Mouse (Mus musculus): Measurements from ENCODE around the gene Sipa1l1.

Sipa1l1 gene

DNA sequence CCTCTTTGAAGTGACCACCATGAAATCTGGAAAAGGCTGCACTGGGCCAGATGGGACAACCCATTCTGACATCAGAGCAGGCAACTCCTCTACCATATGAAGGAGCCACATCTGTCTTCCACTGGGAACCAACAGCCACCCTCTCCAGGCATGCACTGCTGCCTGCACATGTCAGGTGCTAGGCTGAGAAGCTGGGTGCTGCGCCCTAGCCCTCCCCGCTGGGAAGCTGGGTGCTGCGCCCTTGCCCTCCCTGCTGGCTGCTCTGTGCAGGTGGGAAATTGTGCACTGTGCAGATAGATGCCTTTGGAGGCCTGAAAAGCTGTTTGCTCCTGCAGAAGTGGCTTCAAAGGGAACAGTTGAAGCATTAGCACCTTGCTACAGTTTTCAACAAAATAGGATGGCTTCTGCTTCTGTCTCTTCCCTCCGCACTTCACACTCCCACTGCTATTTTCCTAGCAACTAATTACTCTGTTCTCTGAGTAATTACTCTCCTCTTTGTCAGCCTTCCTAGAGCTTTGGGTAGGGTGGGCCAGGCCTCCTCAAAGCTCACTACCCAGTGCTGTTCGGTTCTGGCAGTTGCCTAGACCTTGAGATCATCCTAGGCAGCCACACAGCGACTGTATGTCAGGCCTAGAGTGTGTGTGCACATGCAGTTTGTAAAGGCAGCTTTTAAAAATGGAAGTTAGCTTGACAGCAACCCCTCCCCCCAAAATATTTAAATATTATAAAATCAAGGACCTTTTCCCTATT is 231.0 kb downstream of the Sipa1l1 start:
- ChIA-PET CTCF (no interaction called here), POLR2A (interaction anchor here in 1 of 4 experiments (1.4 kb wide), 2 partner anchors 9 to 16 kb away, joined by 3 read pairs; no protein-coding TSS in a partner anchor)

DNA sequence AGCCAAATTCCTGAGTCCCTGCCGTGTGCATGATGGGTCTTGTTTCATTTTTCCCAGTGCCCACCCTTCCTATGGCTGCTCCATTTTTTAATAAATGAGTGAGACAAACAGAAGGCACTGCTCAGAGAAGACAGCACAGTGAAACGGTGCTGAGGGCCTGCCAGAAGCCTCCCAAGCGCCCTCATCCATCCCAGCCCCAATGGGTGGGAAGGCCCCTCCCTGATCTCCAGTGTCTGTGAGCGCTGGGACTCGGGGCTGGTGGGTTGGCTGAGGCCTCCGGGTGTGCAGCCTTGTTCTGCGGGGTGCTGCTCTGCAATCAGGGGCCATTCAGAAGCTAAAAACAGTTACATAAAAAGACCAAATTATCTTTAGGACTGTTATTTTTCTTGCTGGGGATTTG is 231.7 kb downstream of the Sipa1l1 start:
- ChIA-PET CTCF (no interaction called here), POLR2A (interaction anchor here in 1 of 4 experiments (1.4 kb wide), 2 partner anchors 8 to 17 kb away, joined by 3 read pairs; no protein-coding TSS in a partner anchor)

DNA sequence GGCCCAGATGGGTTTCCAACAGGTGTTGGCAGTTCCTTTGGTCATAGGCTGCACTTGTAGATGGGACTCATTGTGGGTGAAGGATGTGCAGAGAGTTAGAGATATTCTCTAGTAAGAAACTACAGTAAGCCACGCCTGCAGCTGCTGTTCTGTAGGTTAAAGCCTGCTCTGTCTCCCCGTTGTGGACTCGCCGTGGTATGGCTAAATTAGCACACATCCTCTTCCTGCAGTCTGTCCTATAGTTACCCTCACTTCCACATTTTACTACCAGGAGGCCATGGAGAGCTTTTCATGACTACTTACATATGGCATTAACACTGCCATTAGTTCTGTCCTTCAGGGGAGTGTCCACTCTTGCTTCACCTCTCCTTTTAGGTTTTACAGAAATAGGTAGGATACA is 232.3 kb downstream of the Sipa1l1 start:
- POLR2A ChIA-PET = interaction anchor here in 1 of 4 experiments (1.4 kb wide), 1 partner anchor 18 kb away, joined by 3 read pairs; no protein-coding TSS in a partner anchor
- CTCF ChIA-PET = no interaction called here

DNA sequence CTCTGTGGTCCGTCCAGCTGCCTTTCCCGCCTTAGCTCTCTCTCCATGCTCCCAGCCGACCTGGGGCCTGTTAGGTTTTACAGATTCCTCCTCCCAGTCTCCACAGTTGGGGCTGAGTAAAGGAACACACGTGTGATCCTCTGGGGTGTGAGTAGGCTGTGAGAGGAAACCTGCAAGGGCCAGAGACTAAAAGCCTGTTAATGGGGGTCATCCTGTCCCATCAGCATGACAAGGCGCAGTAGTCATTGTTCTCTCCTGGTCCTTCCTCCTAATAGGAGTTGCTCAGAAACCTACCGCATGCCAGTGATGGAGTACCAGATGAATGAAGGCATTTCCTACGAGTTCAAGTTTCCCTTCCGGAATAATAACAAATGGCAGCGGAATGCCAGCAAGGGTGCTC is 233.5 kb downstream of the Sipa1l1 start:
- ChIA-PET POLR2A (no interaction called here), CTCF (no interaction called here)

DNA sequence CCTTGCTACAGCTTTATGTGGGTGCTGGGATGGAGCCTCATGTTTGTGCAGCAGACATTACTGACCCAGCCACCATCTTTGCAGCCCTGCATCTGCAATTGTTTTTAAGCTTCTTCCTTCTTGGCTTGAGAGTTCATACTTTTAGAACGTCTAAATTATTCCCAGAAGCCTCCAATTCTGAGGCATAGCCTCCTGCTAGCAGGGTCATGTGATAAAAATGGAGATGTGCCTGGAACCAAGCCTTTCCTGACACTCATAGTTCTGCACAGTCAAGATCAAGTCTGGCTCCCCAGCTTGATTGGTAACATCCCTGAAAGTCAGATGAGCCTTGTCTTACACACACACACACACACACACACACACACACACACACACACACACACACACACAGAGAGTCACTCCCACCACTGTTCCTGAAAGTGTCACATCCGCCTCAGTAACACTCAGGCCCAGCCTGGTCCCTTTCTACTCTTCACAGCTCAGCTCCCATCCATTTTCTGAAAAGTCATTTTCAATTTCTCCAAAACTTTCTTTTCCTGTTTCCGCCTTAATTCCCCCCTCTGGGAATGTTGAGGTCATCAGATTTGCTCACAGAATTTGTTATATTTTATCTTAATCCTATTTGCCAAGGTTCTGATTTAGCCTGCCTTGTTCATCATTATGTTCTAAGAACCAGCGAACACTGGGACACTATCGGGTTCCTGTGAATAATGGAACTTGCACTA is 238.6 kb downstream of the Sipa1l1 start:
- POLR2A ChIA-PET = no interaction called here
- CTCF ChIA-PET = interaction anchor here in 1 of 4 experiments (0.6 kb wide), 1 partner anchor 1552 kb away, joined by 3 read pairs; no protein-coding TSS in a partner anchor

DNA sequence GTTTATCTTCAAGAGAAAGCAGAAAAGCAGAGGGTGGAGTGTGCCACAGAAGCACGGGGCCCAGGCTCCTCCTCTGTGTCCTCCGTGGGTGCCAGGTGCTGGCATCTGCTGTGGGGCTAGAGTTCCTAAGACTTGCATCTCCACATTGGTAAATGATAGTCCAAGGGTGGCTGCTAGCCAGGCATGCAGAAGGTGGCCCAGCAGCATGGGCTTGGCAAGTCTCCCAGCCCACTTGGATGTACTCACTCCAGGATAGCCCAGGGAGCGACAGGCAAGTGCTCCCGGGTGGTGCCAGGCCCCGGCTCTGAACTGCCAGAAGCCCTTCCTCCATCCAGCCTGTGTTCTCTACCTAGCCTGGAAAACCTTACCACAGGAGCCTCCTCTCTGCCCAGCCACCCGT is 239.4 kb downstream of the Sipa1l1 start:
- POLR2A ChIA-PET = no interaction called here
- CTCF ChIA-PET = no interaction called here

DNA sequence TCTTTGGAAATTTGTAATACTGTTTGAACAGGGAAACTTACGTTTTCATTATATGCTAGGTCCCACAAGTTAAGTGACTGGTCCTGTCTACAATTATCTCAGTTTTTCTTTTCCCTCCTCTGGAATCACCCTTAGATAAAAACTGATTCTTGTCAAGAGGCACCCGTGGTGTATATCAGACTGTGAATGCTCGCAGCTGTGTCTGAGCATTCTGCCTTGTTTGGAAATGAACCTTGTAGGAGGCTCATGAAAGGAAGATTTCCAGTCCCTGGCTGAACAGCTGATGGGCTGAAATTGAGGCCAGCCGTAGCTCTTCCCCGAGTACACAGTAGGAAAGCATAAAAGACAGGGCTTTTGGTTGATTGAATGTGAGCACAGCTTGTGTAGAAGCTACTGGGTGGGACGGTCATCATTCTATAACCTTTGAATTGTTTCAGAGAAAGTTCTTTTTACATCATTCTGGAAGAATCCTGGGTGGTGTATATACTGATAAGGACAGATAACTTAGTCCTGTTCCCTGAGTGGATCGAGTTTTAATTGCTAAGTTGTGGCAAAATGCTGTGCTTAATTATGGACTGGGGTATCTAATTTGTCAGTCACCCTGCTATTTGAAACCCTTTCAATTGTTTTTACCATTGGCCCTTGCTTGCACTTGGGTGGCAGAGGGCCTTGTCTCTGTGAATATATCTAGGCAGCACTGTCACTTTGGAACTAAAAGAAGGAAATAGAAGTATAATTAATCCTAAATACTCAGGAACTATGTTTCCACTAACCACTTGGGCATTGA is 240.8 kb downstream of the Sipa1l1 start:
- POLR2A ChIA-PET = interaction anchor here in 2 of 4 experiments (0.6 to 1.0 kb wide), 2 partner anchors 10 to 1225 kb away, joined by 3 to 4 read pairs; no protein-coding TSS in a partner anchor
- CTCF ChIA-PET = no interaction called here

DNA sequence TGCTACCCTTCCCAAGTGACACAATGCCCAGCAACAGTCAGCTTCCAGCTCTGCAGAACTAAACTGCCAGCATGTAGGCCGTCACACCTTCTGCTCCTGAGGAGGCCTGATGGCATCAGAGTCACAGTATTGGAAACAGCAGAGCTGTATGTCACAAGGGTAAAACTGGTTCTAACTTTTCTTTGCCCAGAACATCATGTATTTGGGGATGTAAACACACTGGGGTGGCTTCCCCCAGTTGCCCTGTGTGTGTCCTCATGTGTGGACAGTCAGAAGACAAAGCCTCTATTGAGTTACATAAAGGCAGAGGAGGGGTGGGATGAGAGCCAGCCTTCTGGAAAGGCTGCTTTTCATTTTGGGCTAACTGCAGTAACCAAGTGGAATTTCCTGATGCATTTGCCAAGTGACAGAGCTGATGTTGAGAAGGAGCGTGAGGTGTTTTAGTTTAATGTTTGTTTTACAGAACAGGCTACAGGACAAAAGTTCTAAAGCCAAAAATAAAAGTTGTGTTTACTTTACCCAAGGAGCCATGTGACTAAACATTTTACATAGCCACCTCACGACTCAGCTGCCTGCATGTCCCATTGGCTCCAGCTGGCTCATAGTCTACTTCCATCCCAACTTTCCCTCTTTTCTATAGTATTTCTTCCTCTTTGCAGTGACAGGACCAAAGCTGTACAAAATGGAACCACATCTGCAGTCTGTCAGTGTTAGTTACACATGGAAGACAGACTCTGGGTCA is 243.3 kb downstream of the Sipa1l1 start:
- ChIA-PET POLR2A (no interaction called here), CTCF (no interaction called here)

DNA sequence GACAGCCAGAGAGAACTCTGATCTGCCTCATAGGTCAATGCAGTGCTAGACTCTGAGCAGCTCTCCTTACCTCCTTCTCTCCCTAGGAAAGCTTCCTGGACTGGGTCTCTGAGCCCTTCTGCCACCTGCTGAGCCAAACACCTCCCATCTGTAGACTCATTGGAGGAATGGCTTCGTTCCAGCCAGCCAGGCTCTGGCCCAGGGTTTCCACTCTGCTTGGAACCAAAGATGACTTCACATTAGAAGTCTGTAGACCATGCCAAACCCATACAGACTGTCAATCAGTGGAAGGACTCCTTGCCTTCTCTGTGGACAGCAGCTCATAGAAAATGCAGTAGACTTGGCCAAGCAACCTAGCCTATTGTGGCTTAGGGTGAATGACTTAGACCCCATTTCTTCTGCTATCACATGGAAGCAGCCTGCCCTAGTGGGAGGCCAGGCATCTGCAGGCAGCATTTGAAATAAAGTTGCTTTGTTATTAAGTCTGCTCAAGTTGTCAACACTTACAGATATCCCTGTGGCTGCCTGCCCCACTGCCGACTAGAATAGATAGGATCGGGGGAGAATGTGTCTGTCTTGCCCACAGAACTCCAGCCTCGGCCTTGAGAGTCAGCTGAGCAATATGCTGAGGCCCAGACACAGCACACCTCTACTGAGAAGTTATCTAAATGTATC is 246.7 kb downstream of the Sipa1l1 start:
- ChIA-PET POLR2A (interaction anchor here in 1 of 4 experiments (0.6 kb wide), 1 partner anchor 554 kb away, joined by 4 read pairs; no protein-coding TSS in a partner anchor), CTCF (no interaction called here)

DNA sequence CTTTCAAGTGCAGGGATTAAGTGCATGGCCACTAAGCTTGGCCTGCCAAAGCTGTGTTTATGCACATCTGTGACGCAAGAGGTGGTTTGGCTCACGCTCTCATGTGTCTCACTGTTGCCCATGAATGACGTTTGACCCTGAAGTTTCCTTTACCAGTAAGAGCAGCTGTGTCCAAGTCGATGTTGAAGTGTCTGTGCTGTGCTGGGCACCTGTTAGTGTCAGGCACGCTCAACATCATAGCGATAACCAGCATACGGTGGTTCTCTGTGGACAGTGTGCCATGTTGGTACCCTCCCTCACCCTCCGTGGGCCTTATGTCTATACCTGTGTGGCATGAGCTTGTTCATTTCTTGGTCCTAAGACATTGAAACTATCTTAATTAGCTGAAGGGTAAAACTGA is 249.9 kb downstream of the Sipa1l1 start:
- CTCF ChIA-PET = interaction anchor here in 1 of 4 experiments (0.6 kb wide), 1 partner anchor 267 kb away, joined by 3 read pairs; no protein-coding TSS in a partner anchor
- POLR2A ChIA-PET = interaction anchor here in 1 of 4 experiments (0.7 to 1.2 kb wide), 3 partner anchors 8 to 49 kb away, joined by 3 to 4 read pairs (median 3); no protein-coding TSS in a partner anchor

DNA sequence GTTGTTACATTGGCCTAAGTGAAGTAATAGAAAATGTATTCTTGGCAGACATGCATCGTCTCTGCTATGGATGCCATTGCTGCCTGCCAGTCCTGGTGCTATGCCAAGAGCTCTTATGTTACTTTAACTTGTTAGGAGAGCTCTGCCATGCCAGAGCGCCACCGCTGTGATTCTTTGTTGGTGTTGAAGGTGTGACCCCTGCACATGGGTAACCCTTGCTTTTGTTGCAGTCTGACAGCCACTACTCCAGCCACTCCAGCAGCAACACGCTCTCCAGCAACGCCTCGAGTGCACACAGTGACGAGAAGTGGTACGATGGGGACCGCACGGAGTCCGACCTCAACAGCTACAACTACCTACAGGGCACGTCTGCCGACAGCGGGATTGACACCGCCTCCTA is 255.7 kb downstream of the Sipa1l1 start:
- CTCF ChIA-PET = interaction anchor here in 1 of 4 experiments (0.7 kb wide), 1 partner anchor 1077 kb away, joined by 5 read pairs; no protein-coding TSS in a partner anchor
- POLR2A ChIA-PET = no interaction called here

DNA sequence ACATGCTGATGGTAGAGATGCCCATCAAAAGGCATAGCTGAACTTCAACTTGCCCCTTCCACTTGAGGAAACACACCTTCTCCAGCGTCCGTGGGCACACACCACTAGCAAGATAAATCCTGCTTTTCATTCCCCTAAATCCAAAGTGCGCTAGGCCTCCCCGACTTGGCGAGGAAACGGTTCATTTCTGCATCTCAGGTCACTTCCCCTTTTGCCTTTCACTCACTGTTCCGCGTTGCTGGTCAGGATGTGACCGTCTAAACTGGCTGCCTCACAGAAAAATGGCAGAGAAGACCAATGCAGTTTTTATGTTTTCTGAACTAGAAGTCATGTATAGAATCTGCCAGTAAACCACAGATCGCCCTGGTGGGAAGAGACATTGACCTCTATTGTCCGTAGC is 256.7 kb downstream of the Sipa1l1 start:
- CTCF ChIA-PET = no interaction called here

DNA sequence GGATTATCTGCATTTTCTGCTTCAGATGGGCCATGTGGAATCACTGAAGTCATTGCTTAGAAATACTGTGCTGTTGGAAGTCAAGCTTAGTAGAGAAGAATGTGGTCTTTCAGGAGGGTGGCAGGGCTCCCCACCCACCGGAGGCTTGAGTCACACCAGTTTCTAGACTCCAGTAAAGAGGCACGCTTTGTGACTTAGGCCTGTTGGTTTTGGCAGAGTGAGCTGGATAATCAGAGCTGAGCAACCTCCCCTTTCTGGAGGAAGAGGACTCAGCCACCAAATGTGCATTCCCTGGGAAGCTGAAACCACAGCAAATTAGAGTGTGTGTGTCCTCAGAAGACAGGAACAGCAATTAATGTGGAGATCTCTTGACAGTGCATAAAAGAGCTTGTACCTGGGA is 258.3 kb downstream of the Sipa1l1 start:
- ChIA-PET POLR2A (interaction anchor here in 1 of 4 experiments (1.1 kb wide), 1 partner anchor 9 kb away, joined by 4 read pairs; no protein-coding TSS in a partner anchor), CTCF (no interaction called here)

More for the DNA sequence above, 256.7 kb downstream of the Sipa1l1 start:
- POLR2A ChIA-PET = no interaction called here

DNA sequence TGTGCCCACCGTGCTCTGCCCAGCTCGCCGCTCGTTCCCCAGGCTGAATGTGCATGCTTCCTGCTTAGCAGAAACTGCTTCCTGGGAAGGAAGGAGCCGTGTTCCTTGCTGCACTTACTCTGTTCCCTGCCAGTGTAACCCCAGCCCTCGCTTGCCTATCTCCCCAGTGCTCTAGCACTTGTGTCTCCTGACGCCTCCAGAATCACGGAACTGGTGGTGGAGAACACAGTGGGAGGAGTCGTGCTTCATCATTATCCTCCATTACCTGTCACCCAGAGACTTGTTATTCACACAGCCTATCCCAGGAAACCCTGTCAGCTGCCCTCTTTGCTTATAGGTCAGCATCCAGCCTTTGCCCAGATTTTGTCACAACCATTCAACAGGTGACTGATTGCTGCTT is 259.3 kb downstream of the Sipa1l1 start:
- POLR2A ChIA-PET = interaction anchor here in 1 of 4 experiments (1.0 kb wide), 1 partner anchor 20 kb away, joined by 4 read pairs; no protein-coding TSS in a partner anchor
- CTCF ChIA-PET = no interaction called here

DNA sequence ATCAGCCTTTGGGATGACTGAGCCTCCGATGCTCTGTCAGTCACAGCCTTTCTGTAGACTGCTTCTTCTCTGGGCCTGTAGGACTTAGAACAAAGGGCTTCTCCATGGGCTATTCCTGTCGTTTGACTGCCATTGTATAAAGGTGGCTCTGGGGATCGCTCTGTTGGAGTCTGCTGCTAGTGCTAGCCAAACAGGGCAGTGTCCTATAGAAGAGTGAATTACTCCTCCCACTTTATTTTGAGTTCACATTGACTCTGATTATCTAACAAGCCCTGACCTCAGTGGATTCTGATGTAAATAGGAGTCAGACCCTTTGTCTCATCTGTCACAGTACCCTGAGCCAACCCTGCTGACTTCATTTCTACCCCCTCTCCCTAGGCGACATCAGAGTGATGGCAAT is 264.2 kb downstream of the Sipa1l1 start:
- POLR2A ChIA-PET = interaction anchor here in 1 of 4 experiments (1.0 kb wide), 1 partner anchor 9 kb away, joined by 3 read pairs; no protein-coding TSS in a partner anchor
- CTCF ChIA-PET = no interaction called here

DNA sequence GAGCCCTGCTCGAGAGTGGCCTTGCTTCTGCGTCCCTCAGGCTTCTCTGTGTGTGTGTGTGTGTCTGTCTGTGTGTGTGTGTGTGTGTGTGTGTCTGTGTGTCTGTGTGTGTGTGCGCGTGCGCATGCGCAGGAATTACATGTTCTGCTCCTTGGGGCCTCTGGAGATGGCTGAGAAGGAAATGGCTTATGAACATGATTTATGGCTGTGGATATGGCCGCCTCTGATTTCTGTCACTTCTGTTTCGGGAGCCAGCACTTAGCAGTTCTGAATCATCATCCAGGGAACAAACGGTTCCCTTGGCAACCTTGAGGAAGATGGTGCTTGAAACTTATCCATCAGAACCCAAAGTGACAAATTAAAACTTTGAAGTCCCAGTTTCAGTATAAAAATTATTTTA is 265.5 kb downstream of the Sipa1l1 start:
- ChIA-PET POLR2A (interaction anchor here in 2 of 4 experiments (0.6 to 1.0 kb wide), 4 partner anchors 8 to 562 kb away, joined by 3 to 5 read pairs (median 3); no protein-coding TSS in a partner anchor), CTCF (no interaction called here)

DNA sequence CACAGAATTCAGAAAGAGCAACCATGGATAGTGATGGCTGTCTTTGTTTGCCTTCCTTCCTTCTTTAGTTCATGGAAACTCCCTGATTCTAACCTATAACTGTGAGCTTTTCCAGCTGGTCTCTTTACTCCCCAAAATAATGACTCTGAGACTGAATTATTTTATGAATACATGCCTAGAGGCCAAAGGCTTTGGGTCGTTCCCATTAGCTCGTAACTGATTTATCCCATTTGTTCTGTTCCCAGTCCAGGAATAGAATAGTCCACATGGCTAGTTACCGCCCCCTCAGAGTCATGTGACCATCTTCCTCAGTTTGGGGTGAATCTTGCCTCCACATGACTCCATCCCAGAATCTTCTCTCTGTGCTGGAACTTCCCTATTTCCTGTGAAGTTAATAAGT is 272.4 kb downstream of the Sipa1l1 start:
- ChIA-PET POLR2A (interaction anchor here in 1 of 4 experiments (0.6 kb wide), 1 partner anchor 302 kb away, joined by 4 read pairs; no protein-coding TSS in a partner anchor), CTCF (interaction anchor here in 1 of 4 experiments (0.6 kb wide), 1 partner anchor 1740 kb away, joined by 4 read pairs; no protein-coding TSS in a partner anchor)

DNA sequence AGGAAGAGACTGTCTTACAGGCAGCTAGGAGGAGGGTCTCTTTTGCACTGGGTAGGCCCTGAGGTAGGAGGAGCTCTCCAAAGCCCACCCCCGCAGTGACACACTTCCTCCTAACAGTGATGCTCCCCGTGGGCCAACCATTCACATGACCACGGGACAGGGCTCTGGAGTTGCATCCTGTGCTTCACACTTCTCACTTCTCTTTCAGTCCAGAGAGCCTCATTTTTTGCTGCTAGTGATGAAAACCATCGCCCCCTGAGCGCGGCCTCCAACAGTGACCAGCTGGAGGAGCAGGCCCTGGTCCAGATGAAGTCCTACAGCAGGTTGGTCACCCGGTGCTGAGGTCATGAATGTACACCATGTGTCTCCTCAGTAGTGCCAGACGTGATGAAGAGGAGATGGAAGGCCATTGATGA is 277.5 kb downstream of the Sipa1l1 start:
- CTCF ChIA-PET = interaction anchor here in 1 of 4 experiments (1.8 kb wide), 1 partner anchor 11 kb away, joined by 5 read pairs; no protein-coding TSS in a partner anchor
- POLR2A ChIA-PET = no interaction called here

All from embryonic stem cell, embryonic (primary cell).